Mouse (Mus musculus) gastrocnemius, postnatal 4 days (tissue): ENCODE measurements at regions not wholly inside any gene's neighbourhood (a gene's known extent, or its start where the extent isn't known, plus 50 kb on each side); places are given as distances from the start of the nearest gene placed in this dataset.
A peak's percentile ranks its signal among the peaks of the same experiment; 100 is the strongest.

Experiments
- DNase-seq, 2 experiments: peaks; one replicate each; pipeline ENCODE4 v3.0.0; 2021 to 2022; ENCODE audit warnings: low spot score in 2 of 2, mixed read lengths in 2 of 2

DNA sequence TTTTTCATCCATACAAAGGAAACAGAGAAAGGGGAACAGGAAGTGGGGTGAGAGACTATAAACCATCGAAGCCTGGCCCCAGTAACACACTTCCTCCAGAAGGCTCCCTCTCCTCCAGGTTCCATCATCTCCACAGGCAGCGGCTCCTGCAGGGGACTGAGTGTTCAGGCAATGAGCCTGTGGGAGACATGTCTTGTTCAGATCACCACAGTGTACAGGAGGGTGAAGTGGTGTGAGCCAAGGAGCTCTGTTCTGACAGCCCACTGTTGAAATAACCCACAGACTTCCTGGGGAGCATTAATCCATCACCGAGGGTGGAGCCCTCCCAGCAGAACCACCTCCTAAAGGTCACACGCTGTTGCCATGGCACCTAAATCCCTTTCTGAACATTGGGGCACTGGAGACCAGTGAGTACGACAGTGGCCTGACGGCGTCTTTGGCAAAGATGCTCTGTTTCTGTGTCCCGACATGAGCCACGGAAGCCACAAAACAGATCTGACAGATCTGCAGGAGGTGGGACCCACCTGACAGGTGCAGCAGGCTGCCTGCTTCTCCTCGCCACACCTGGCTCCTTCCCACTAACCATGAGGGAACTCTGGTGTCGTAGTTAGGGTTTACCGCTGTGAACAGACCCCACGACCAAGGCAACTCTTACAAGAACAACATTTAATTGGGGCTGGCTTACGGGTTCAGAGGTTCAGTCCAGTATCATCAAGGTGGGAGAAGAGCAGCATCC lies 60.9 kb downstream of the Psmg1 start:
- no peak for DNase-seq

DNA sequence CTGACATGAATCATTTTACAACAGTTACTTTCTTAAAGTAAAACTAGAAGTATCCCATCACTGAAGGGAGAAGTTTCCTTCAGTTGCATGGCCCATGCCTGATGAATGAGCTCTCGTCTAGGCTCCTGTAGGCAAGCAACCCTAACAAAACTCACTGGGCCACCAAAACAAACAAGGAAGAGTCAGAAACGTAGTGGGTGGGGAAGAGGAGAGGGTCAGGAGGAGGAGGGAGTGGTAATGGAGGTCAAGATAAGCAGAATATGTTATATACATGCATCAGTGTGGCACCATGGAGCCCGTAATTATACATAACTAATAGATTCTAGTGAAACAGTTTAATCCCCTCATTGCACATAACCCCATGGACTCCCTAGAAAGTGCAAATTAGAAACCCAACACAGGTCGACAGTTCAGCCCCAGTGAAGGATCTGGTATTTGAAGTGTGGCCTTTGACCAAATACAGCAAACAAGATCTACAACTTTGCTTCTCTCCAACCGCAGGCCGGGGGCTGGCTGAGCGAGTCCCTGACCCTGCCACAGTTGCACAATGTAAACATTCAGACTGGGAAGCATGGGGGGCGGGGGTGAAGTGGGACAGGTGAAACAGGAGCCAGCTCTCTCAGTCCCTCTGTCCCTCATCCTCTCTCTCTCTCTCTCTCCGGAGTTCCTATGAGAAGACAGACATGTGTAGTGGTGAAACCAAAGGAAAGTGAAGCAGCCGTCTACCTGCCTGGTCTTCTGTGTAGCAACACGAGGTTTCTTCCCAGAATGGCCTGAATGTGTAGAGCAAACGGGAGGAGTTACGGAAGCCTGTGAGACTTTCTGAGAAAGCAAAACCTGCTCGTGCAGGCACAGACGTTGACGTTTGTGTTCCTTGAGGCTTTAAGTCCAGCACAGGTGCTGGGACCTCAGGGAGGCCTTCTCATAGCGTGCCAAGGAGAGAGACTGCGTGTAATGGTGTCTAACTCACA lies 62.2 kb downstream of the Psmg1 start:
- no peak for DNase-seq

DNA sequence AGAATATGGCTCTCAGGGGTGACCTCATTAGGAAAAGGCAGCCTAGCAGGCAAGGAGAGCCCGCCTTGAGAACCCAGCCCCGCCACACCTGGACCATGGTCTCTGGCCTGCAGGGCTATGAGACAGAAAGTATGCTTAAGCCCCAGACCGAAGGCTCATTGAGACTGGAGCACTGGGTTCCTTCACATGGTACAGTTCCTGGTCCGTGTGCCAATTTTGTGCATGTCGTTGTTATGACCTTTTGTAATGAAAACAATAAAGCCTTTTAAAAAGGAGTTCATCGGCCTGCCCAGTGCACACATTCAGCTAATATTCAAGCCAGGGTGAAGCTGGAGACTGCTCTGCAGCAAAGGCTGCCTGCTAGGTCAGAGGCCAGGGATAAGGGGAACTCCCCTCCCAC lies 64.2 kb downstream of the Psmg1 start:
- DNase-seq: no peak

DNA sequence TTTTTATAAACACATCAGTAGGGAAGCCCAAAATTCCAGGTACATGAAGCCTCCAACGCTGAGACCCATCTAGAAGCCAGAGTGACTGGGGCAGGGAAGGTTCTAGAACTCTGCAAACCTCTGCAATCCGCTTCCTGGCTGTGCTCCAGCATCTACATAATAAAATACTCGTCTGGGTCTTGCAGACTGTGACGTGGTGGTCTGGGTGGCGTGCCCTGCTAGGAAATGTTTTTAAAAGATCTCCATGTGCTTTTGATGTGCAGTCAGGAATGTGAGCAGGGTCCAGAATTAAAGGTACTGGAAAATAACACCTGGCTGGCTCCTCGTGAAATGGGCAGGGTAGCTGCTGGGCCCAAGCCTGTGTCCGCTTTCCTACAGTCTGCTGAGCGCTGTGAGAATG lies 66.0 kb downstream of the Psmg1 start:
- DNase-seq: no peak

DNA sequence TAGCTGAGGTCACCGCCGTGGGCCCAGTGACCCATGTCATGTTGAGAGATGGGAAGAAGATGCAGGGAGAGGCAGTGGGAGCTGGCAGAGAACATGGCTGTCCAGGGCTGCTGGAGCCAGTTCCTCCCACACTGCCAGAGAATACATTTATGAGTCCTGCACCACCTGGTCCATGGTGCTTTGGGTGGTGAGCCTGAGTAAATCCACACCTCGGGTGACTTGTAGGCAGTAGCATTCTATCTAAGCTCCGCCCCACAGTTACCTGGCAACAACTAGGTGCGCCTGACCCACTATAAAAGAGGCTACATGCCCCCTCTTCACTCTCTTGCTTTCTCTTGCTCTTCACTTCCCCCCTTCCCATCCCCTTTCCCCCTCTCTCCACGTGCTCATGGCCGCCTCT lies 66.8 kb downstream of the Psmg1 start:
- DNase-seq: no peak

DNA sequence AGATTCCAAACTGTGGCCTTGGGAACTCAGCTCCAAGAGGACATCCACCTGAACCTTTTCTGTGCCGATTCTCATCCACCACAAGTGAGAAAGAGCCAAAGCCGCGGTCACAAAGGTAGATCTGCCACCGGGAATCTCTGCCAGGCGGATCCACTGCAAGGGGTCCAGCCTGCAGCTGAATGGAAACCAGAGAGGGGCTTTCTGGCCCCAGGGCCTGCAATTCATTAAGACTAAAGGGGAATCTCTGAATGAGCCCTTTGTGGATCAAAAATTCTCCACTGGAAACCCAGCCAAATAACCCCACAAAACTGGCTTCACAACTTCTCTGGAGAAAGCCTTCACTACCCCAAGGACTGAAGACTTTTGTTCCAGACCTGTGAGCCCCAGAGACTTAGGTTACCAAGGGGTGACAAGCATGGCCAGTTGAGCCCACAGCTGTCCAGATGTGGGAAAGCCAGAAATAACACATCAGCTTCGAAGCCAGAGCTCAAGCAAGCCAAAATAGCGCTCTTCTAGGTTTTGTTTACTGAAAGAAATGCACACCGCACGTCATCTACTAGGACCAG lies 68.3 kb downstream of the Psmg1 start:
- DNase-seq: no peak

DNA sequence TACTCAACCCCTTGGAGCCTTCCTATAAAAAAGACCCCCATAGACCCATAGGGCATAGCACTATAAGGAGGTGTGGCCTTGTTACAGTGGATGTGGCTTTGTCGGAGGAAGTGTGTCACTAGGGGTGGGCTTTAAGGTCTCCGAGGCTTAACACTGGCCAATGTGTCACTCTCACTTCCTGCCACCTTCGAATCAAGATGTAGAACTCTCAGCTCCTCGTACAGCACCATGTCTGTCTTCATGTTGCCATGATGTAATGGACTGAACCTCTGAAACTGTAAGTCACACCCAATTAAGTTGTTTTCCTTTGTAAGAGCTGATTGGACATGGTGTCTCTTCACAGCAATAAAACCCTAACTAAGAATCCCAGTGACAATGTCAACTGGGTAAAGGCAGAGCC lies 69.6 kb downstream of the Psmg1 start:
- no peak for DNase-seq

DNA sequence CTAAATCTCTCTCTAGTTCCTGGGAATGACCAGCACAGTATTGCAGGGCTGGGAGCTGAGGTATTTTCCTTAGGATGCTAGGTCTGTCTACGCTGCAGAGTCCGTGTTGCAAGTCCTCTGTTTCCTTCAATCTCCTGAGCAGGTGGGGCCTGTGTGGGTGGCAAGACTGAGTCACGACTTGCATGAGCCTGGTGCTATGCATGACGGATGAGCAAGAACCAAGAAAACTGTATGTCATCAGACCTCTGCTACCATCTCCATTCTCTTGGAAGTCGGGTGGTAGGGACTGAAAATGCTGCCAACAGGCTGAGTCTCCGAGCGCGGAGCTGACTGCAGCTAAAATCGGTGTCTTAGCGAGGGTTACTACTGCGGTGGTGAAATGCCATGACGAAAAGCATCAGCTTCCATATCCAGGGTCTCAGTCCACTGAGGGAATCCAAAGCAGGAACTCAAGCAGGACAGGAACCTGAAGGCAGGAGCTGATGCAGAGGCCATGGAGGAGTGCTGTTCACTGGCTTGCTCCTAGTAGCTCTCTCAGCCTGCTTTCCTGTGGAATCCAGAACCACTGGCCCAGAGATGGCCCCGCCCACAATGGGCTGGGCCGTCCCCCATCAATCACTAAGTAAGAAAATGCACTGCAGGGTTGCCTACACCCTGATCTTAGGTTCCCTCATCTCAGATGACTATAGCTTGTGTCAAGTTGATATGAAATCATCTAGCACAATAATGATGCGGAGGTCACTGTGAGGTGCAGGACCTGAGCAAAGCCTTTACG lies 71.9 kb downstream of the Psmg1 start:
- DNase-seq: no peak

DNA sequence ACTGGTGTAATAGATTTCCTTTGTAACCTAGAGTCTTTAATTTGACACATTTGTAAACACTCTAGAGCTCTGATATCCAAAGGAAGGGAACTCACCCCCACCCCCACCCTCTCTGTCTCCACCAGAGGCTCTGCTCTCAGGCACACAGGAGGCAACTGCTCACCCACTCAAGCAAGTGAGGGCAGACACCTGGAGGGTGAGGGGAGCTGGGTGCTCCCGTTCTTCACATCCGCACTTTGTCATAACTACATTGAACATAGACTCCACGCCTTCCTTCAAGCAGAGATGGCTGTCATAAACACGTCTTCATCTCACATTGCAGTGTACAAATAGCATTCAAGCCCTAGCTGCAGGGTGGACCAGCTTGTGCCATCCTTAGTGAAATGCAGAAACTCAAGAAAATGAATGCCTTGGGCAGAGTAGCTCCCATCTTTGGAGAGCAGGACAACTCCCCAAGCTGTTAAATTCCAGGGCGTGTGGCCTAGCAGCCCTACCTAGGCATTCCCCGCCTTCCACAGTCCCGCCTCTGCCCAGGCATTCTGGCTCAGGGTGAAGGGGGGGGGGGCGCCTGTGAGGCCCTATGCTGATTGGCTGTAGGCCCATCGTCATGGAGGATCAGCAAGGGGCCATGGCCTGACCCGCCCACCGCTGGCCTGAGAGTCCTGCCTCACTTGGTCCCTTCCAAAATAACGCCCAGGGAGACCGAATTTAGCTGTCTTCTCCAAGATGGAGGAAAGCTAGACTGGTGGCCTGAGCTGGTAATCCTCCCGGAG lies 72.9 kb downstream of the Psmg1 start:
- DNase-seq: no peak

DNA sequence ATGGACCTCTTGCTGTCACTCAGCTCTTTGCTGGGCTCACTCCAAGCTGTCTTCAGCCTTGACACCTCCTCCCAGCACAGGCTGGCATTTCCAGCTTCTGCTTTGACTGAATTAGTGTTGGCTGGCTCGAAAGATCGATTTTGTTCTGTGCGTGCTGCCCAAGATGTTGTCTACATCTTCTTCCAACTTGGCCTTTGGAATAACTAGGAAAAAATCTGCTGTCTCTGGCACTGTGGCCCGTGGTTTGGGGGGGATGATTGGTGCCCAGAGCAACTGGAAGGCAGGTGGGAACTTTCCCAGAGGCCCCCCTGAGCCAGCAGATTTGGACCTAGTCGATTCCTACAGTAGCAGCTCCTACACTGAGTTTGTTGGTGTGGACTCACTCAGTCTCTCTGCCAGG lies 76.9 kb downstream of the Psmg1 start:
- no peak for DNase-seq

DNA sequence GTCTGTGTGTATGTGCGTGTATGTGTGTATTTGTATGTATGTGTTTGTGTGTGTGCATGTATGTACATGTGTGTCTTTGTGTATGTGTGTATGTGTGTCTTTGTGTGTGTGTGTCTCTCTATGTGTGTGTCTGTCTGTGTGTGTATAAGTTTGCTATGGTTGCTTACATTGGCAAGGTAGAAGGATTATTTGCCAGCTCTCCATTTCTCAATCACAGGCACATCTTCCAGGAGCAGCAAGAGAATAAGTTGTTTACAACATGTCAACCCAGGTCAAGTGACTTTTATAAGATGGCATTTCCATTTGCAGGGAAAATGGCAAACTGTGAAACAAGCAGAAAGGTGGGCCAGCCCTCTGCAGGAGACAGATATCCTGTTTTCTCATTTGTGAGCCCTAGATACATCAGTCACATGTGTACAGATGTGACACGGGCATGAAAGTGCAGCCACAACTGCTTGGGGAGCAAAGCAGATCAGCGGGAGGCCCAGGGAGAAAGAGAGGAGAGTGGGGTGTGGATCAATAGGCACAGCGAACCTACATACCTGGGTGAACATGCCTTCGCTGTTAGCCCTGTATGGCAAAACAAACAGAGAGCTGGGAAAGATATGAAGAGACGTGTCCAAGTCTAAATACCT lies 86.1 kb downstream of the Psmg1 start:
- DNase-seq: peak in 1 of 2 experiments; percentile 6

DNA sequence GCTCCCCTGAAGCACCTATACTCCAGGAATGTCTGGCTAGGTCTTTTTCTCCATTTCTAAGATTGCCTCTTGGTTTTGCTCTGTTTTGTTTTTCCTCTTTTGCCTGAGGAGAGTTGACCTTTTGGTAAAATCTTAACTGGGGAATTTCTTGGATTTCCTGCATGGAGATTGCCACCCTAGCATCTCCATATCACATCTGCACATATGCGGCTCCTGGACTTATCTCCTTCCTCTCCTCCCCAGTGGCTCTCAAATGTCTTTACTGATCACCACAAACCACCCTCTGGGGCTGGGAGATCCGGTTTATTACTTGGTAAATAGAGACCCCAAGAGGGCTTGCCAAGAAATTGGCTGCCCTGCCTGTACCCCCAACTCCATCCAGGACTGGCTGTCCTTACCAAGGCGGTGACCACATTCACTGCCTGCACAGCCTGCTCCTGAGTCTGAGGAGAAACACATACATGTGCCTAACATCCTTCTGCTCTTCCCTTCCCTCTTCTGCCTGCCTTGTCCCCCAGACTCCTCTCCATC lies 87.3 kb downstream of the Psmg1 start:
- DNase-seq: peak in 1 of 2 experiments; percentile 7

DNA sequence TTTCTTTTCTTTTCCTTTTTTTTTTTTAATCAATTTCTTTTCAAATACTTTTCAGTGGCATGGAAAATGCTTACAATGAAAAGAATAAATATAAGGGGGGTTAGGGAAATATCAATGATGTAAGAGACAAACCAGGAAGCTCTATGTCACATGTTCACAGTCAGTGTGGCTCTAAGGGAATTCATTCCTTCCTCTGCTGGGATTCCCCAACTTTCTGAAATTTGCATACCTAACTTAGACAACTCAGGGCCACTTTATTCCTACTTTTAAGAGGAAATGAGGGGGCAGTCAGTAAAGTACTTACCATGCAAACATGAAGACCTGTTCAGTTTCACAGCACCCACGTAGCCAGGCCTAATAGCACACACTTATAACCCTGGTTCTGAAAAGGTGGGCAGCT lies 88.6 kb downstream of the Psmg1 start:
- DNase-seq: no peak

DNA sequence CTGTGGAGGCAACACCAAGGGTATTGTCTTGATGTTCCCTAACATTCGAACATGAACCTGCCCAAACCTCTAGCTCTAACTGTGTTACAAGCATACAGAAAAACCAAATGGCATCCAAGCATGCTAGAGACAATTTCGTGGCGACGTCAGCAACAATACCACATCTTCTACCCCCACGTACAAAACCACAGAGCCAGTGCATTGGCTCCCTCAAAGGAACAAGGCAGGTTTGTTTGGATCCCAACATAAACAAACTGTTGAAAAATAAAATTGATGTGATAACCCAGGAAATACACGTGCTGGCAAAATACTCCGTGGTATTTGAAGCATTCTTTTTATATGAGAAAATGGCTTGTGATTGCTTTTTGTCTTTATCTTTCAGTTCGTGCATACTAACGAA lies 89.4 kb downstream of the Psmg1 start:
- DNase-seq: peak in 1 of 2 experiments; percentile 1

DNA sequence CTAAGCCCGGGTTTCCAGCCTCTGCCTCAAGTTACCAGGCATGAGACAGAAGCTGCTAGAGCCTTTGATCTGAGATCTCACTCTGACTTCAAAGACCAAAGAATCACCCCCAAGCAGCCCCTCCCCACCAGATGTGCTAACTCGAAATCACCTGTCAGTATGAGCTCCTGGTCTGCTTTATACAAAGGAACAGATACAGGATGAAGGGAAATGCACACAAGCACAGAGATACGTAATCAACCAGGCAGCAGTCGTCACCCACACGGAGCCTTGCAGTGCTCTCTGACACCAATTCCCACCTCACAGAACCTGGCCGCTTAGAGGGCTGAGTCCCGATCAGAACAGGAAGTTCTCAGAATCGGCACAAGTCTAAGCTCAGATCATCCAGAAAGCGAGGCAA lies 90.6 kb downstream of the Psmg1 start:
- DNase-seq: peak in 1 of 2 experiments; percentile 1

DNA sequence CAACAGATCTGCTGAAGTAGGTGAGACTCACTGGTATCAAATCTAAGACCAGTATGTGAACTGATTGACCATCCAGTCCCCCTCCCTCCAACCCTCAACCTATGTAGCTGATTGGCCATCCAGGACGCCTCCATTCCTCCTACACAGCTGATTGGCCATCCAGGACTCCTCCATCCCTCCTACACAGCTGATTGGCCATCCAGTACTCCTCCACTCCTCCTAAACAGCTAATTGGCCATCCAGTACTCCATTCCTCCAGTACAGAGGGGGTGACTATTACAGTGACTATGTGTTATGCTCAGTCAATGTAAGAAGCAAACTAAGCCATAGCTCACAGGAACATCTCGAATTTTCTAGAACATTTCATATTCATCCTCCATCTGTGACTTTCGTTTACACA lies 91.1 kb downstream of the Psmg1 start:
- DNase-seq: no peak

DNA sequence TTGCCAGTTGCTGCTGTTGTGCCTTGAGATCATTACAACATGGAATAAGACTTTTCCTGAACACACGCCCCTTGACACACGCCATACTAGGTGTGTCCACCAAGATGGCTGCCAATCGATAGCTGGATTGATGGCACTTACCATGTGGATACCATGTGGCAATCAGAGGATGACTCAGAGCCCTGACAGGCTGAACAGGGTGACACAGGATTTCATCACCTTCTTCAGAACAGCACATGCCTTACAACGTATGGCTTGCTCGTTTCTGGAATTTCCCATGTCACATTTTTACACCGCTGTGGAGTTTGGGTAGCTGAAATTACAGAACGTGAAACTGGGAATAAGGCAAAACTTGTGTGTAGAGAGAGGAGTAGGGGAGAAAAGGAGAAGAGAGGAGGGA lies 92.9 kb downstream of the Psmg1 start:
- DNase-seq: peak in 1 of 2 experiments; percentile 8

DNA sequence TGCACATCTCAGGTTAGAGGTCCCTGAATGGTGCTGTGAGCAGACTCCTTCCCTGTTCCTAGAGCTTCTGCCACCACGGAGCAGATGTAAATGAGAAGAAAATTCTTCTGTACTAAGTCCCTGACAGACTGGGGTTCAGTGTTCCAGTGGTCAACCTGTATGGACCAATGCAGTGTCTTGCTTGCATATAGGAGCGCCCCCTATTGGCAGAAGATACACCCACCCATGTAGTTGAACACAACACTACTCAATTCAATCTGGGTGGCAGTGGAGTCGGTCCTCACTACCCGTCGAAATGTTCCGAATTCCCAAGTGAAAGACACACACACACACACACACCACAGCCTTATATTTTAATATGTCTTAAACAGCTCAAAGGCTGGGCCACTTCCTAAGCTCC lies 94.6 kb downstream of the Psmg1 start:
- DNase-seq: peak in 1 of 2 experiments; percentile 15

DNA sequence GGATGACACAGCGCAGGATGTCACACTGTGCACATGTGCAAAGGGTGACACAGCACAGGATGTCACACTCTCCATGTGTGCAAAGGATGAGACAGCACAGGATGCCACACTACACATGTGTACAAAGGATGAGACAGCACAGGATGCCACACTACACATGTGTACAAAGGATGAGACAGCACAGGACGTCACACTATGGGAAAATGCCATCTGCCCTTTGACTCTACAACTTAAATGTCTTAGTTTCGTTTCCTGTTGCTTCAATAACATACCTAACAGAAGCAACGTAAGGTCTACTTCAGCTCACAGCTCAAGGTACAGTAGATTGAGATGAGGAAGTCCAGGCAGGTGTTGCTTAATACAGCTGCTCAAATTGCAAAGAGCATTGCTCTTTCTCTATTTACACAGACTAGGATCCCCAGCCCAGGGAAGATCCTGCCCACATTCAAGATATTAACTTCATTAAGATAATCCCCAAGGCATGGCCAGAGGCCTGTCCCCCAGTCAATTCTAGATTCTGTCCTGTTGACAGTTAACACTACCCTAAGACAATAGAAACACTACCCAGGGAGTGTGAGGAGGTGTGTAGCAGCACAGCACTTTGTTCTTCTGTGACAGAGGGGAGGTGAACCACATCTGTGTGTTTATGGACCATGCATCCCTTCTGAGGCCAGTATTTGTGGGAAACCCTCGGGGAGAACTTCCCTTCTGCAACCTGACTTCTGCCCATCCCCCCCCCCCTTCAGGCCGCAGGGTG lies 97.0 kb downstream of the Psmg1 start:
- peak in 1 of 2 experiments; percentile 4 for DNase-seq
